Comparison of ENCODE assay signal across 20 mouse cellular contexts in the genomic region with DNA sequence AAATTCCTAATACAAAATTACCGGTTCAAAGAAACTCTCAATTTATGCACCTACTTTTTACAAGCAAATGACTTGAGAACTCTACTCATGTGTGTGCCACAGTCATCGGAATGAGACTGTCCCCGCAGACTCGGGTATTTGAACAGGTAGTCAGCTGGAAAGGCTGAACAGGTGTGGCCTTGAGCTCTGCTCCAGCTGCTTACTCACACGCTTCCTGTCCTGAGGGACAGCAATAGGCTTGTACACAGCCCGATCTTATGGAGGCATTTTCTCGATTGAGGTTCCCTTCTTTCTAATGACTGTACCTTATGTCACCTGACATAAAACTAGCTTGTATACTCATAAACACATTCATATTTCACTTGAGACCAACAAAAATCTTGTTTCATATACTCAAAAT. TPM values are rescaled to one million over a fixed set of nuclear protein-coding genes. Genes with fewer than 3 reads are reported as not detected.
DNase-seq lines count a peak whose midpoint lies in the region; ATAC-seq lines count a peak whose summit lies in the region.
"Had no signal": no experiment of that assay in that cellular context is flagged by ENCODE, and none has a peak within 500 bp of the region (broad histone marks: within the 10 kb centered on the region; RNA-seq: fewer than 3 reads in every experiment).

No protein-coding gene starts in this region.

- no peak overlapping the region for H3K4me3 ChIP-seq in midbrain, embryonic 11.5 days (ENCODE audit: low read depth, low read length)
- H3K4me3 ChIP-seq in midbrain, embryonic 15.5 days, result no peak overlapping the region
- no peak overlapping the region for H3K4me3 ChIP-seq in intestine, embryonic 15.5 days (replicated peaks)
- H3K4me3 ChIP-seq in liver, embryonic 16.5 days (ENCODE audit: low read depth, low read length), result no peak overlapping the region
- H3K4me3 ChIP-seq: forebrain, embryonic 10.5 days; forebrain, embryonic 13.5 days; hindbrain, embryonic 12.5 days; hindbrain, embryonic 15.5 days had no signal

- no peak overlapping the region for H3K27ac ChIP-seq in midbrain, embryonic 11.5 days (ENCODE audit: low read depth, low read length)
- H3K27ac ChIP-seq in midbrain, embryonic 15.5 days, result no peak overlapping the region
- no peak overlapping the region for H3K27ac ChIP-seq in intestine, embryonic 15.5 days
- no peak overlapping the region for H3K27ac ChIP-seq in liver, embryonic 16.5 days (ENCODE audit: low read length)
- H3K27ac ChIP-seq: forebrain, embryonic 10.5 days; forebrain, embryonic 13.5 days; hindbrain, embryonic 12.5 days; hindbrain, embryonic 15.5 days had no signal

- H3K27me3 ChIP-seq in midbrain, embryonic 11.5 days (ENCODE audit: control insufficient read depth, insufficient read depth, low read length), result no peaks in the 10 kb centered on the region
- no peaks in the 10 kb centered on the region for H3K27me3 ChIP-seq in midbrain, embryonic 15.5 days (replicated peaks)
- H3K27me3 ChIP-seq in intestine, embryonic 15.5 days (replicated peaks), result no peaks in the 10 kb centered on the region
- H3K27me3 ChIP-seq in liver, embryonic 16.5 days (ENCODE audit: control insufficient read depth, insufficient read depth, low read depth, low read length), result no peaks in the 10 kb centered on the region
- H3K27me3 ChIP-seq: forebrain, embryonic 13.5 days; hindbrain, embryonic 12.5 days; hindbrain, embryonic 15.5 days had no signal

- ATAC-seq in midbrain, embryonic 11.5 days (ENCODE audit: low FRiP score), result no peak
- no peak for ATAC-seq in midbrain, embryonic 15.5 days (replicated peaks)
- peak; percentile 77 for ATAC-seq in intestine, embryonic 15.5 days
- peak; percentile 66; the same call in 1 of the 2 replicates for ATAC-seq in liver, embryonic 16.5 days (ENCODE audit: low read depth)
- ATAC-seq: forebrain, embryonic 13.5 days; forebrain, embryonic 16.5 days had no signal

- H3K9ac ChIP-seq in midbrain, embryonic 11.5 days (ENCODE audit: low read length), result no peak overlapping the region
- no peak overlapping the region for H3K9ac ChIP-seq in midbrain, embryonic 15.5 days
- H3K9ac ChIP-seq in intestine, embryonic 15.5 days, result no peak overlapping the region
- no peak overlapping the region for H3K9ac ChIP-seq in liver, embryonic 16.5 days (ENCODE audit: low read depth, low read length)
- H3K9ac ChIP-seq: forebrain, embryonic 13.5 days; hindbrain, embryonic 12.5 days; hindbrain, embryonic 15.5 days had no signal

- H3K36me3 ChIP-seq in midbrain, embryonic 11.5 days (ENCODE audit: control insufficient read depth, insufficient read depth, low read length), result no peaks in the 10 kb centered on the region
- H3K36me3 ChIP-seq in midbrain, embryonic 15.5 days (replicated peaks), result 0 out of 2 replicates have a peak, but pooled peaks cover 3% of the 10 kb centered on the region
- 0 out of 2 replicates have a peak, but pooled peaks cover 4% of the 10 kb centered on the region for H3K36me3 ChIP-seq in intestine, embryonic 15.5 days
- no peaks in the 10 kb centered on the region for H3K36me3 ChIP-seq in liver, embryonic 16.5 days (ENCODE audit: control insufficient read depth, insufficient read depth)
- H3K36me3 ChIP-seq: hindbrain, embryonic 12.5 days; hindbrain, embryonic 15.5 days had no signal

- H3K9me3 ChIP-seq in midbrain, embryonic 11.5 days (ENCODE audit: control insufficient read depth, low read length), result no peaks in the 10 kb centered on the region
- no peaks in the 10 kb centered on the region; the same call in 1 of the 2 replicates for H3K9me3 ChIP-seq in midbrain, embryonic 15.5 days
- H3K9me3 ChIP-seq in intestine, embryonic 15.5 days, result no peaks in the 10 kb centered on the region
- no peaks in the 10 kb centered on the region for H3K9me3 ChIP-seq in liver, embryonic 16.5 days (replicated peaks; ENCODE audit: control insufficient read depth, low read length)
- H3K9me3 ChIP-seq: forebrain, embryonic 13.5 days; hindbrain, embryonic 12.5 days; hindbrain, embryonic 15.5 days had no signal

- 91% methylated on average over 7 of the region's 7 CpGs for WGBS in midbrain, embryonic 11.5 days
- WGBS in midbrain, embryonic 15.5 days, result 92% methylated on average over 7 of the region's 7 CpGs
- WGBS in intestine, embryonic 15.5 days, result 74% methylated on average over 7 of the region's 7 CpGs
- 74% methylated on average over 7 of the region's 7 CpGs for WGBS in liver, embryonic 16.5 days (ENCODE audit: insufficient replicate concordance)

- no peaks in the 10 kb centered on the region for H3K4me1 ChIP-seq in midbrain, embryonic 11.5 days (ENCODE audit: control insufficient read depth, insufficient read depth, low read length)
- no peaks in the 10 kb centered on the region for H3K4me1 ChIP-seq in midbrain, embryonic 15.5 days
- no peaks in the 10 kb centered on the region for H3K4me1 ChIP-seq in intestine, embryonic 15.5 days (replicated peaks)
- H3K4me1 ChIP-seq in liver, embryonic 16.5 days (ENCODE audit: control insufficient read depth, low read depth, low read length), result peaks cover 3% of the 10 kb centered on the region
- H3K4me1 ChIP-seq: forebrain, embryonic 10.5 days; hindbrain, embryonic 12.5 days; hindbrain, embryonic 15.5 days had no signal

- DNase-seq in midbrain, embryonic 11.5 days (ENCODE audit: low spot score, missing footprints), result peak; percentile 8
- DNase-seq in yolk sac, embryonic 10.5 days (ENCODE audit: low spot score), result peak; percentile 34
- DNase-seq in urinary bladder, adult 2 months (ENCODE audit: low spot score), result no peak
- DNase-seq in cerebellum, adult 8-10 months, result no peak
- no peak for DNase-seq in thymus, postnatal 14 days
- DNase-seq: adrenal gland, postnatal 14 days; cerebellum, adult 11-12 months; cerebellum, adult 9-10 months; cerebellum, postnatal 14 days; gastrocnemius, postnatal 14 days; heart, adult 11 months had no signal

- no peak overlapping the region for H3K4me2 ChIP-seq in midbrain, embryonic 11.5 days
- H3K4me2 ChIP-seq in midbrain, embryonic 15.5 days, result no peak overlapping the region
- no peak overlapping the region for H3K4me2 ChIP-seq in intestine, embryonic 15.5 days (replicated peaks)
- H3K4me2 ChIP-seq in liver, embryonic 16.5 days (ENCODE audit: low read depth, low read length), result no peak overlapping the region
- H3K4me2 ChIP-seq: forebrain, embryonic 13.5 days; heart, embryonic 11.5 days; hindbrain, embryonic 12.5 days; hindbrain, embryonic 15.5 days had no signal

RNA-seq across cellular contexts. Expression of a gene that starts 19.8 kb away (rescaled TPM):
- 31.6 and 38.0 TPM in 2 replicates for polyA plus RNA-seq in midbrain, embryonic 11.5 days (2014; fragmentation: Nextera tagmentation; extraction: Ambion mirVana)
- 39.7 and 39.9 TPM in 2 replicates for polyA plus RNA-seq in midbrain, embryonic 15.5 days (2015; fragmentation: Nextera tagmentation; extraction: Ambion mirVana)
- 19.0 and 23.6 TPM in 2 replicates for polyA plus RNA-seq in intestine, embryonic 15.5 days (2015; fragmentation: Nextera tagmentation; extraction: Ambion mirVana)
- polyA plus RNA-seq in liver, embryonic 16.5 days (2015; fragmentation: Nextera tagmentation; extraction: Ambion mirVana), result 13.0 and 13.1 TPM in 2 replicates
- polyA plus RNA-seq in urinary bladder, adult 2 months (2012; rRNA removed), result 19.1 and 21.3 TPM in 2 replicates

Comparison
In these comparisons a context has a peak if more than half of its experiments do, and no peak if none do; other contexts are left out.
1. ATAC-seq: peak in intestine, embryonic 15.5 days (single experiment) and liver, embryonic 16.5 days (single experiment); none in midbrain, embryonic 11.5 days (single experiment) and midbrain, embryonic 15.5 days (single experiment).
2. DNase-seq: peak in midbrain, embryonic 11.5 days (single experiment) and yolk sac, embryonic 10.5 days (single experiment); none in urinary bladder, adult 2 months (single experiment), cerebellum, adult 8-10 months (single experiment) and thymus, postnatal 14 days (single experiment).